In the genomic region with DNA sequence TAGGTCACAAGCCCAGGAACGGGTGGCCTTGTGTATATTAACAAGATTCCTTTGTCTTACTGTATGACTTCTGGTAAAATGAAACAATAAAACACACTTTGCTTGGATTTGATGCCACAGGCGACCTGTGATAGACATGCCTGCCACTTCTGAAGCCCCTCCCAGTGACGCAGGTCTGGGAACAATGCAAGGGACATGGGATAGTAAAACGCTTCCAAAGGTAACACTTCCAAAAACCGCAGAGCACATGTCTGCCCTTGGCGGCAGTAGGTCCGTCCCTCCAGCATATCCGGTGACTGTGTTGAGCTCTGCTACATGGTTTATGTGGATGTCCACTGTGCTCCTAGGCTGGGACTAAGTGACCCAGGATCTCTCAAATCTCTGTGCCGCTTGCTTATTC, we compare ENCODE assay signal across 31 mouse cellular contexts.
"Had no signal": no experiment of that assay in that cellular context is flagged by ENCODE, and none has a peak within 500 bp of the region (broad histone marks: within the 10 kb centered on the region; RNA-seq: fewer than 3 reads in every experiment).

No protein-coding gene starts in this region.

- H3K4me1 ChIP-seq: limb, embryonic 10.5 days; limb, embryonic 12.5 days; limb, embryonic 13.5 days; limb, embryonic 15.5 days; liver, embryonic 12.5 days; liver, embryonic 13.5 days; liver, embryonic 15.5 days; lung, embryonic 15.5 days; megakaryocyte, embryonic 14.5 days; midbrain, embryonic 10.5 days; midbrain, embryonic 12.5 days; midbrain, embryonic 15.5 days; neural tube, embryonic 12.5 days; neural tube, embryonic 13.5 days had no signal

- H3K9ac ChIP-seq: limb, embryonic 12.5 days; limb, embryonic 13.5 days; limb, embryonic 15.5 days; liver, embryonic 12.5 days; liver, embryonic 13.5 days; liver, embryonic 14.5 days; liver, embryonic 15.5 days; liver, postnatal 0 days; lung, embryonic 14.5 days; lung, embryonic 15.5 days; midbrain, embryonic 12.5 days; midbrain, embryonic 15.5 days; neural tube, embryonic 12.5 days; neural tube, embryonic 13.5 days had no signal

- DNase-seq: left cerebral cortex, postnatal 4 days; liver; liver, embryonic 13.5 days; liver, postnatal 0 days; lung, adult 18-20 months; lung, adult 2 months; lung, embryonic 14.5 days; lung, postnatal 10 days; lung, postnatal 14 days; lung, postnatal 36 days; lung, postnatal 4 days; midbrain, embryonic 14.5 days had no signal

- H3K27ac ChIP-seq: limb, embryonic 10.5 days; limb, embryonic 12.5 days; limb, embryonic 13.5 days; limb, embryonic 15.5 days; liver, embryonic 12.5 days; liver, embryonic 13.5 days; liver, embryonic 14.5 days; liver, embryonic 15.5 days; lung, embryonic 15.5 days; macrophage; midbrain, embryonic 10.5 days; midbrain, embryonic 12.5 days; midbrain, embryonic 15.5 days; neural tube, embryonic 12.5 days; neural tube, embryonic 13.5 days had no signal

- H3K4me3 ChIP-seq: limb, embryonic 10.5 days; limb, embryonic 12.5 days; limb, embryonic 13.5 days; limb, embryonic 15.5 days; liver, embryonic 12.5 days; liver, embryonic 13.5 days; liver, embryonic 15.5 days; lung, embryonic 15.5 days; megakaryocyte, embryonic 14.5 days; midbrain, embryonic 10.5 days; midbrain, embryonic 12.5 days; midbrain, embryonic 15.5 days; myocyte; neural tube, embryonic 12.5 days; neural tube, embryonic 13.5 days had no signal

- H3K4me2 ChIP-seq: limb, embryonic 12.5 days; limb, embryonic 13.5 days; limb, embryonic 15.5 days; liver, embryonic 11.5 days; liver, embryonic 12.5 days; liver, embryonic 13.5 days; liver, embryonic 15.5 days; lung, embryonic 14.5 days; lung, embryonic 15.5 days; midbrain, embryonic 12.5 days; midbrain, embryonic 15.5 days; neural tube, embryonic 12.5 days; neural tube, embryonic 13.5 days had no signal

- ATAC-seq: liver, embryonic 12.5 days; liver, postnatal 0 days; lung, postnatal 0 days; midbrain, embryonic 15.5 days; midbrain, embryonic 16.5 days had no signal

- H3K36me3 ChIP-seq: midbrain, embryonic 15.5 days had no signal

- H3K9me3 ChIP-seq: limb, embryonic 10.5 days; limb, embryonic 12.5 days; limb, embryonic 13.5 days; limb, embryonic 15.5 days; liver, embryonic 12.5 days; liver, embryonic 13.5 days; liver, embryonic 15.5 days; lung, embryonic 15.5 days; megakaryocyte, embryonic 14.5 days; midbrain, embryonic 10.5 days; midbrain, embryonic 12.5 days; midbrain, embryonic 15.5 days; neural tube, embryonic 12.5 days; neural tube, embryonic 13.5 days had no signal

- H3K27me3 ChIP-seq: limb, embryonic 12.5 days; limb, embryonic 13.5 days; limb, embryonic 15.5 days; liver, embryonic 12.5 days; liver, embryonic 13.5 days; liver, embryonic 15.5 days; lung, embryonic 15.5 days; megakaryocyte, embryonic 14.5 days; midbrain, embryonic 12.5 days; midbrain, embryonic 15.5 days; neural tube, embryonic 12.5 days; neural tube, embryonic 13.5 days had no signal
